Mouse (Mus musculus): ENCODE data around the gene Lemd2. TPM values are rescaled to one million over a fixed set of nuclear protein-coding genes. Genes with fewer than 3 reads are reported as not detected.

The Lemd2 gene
- total and polyA plus RNA-seq, 3 experiments, result 46.8 to 59.7 TPM; not detected in 1

DNA sequence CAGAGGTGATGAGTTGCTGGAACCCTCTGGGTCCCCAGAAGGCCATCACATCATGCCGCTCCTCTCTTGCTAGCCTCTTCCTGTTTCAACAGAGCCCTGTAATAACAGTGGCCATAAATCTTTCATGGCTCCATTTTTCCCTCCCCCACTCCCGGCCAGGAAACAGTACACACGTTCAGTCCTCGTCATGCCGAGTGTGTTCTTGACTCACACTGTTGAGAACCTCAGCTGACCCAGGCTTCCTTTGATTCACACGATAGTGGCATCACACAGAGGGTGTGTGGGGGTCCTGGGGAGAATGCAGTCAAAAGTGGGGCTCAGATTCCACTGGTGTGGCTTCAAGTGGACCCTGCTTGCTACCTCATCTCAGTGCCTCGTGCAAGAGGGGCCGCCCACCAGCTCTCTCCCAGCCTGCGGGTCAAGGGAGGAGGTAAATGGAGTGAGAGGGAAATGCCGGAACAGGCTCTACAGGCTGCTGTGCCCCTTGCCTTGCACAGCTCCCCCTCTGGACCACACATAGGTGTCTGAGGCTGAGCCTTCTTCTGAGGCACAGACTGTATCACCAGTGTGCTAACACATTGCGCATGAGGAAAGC lies 2.9 kb upstream of the Lemd2 start:
- H3K4me3 ChIP-seq (ENCODE audit: control insufficient read depth in 1 of 2, insufficient read depth in 1 of 2, low read depth in 2 of 2, low read length in 2 of 2), result no peak overlapping the region
- peaks cover 19% of the 10 kb centered on the region for H3K79me2 ChIP-seq (ENCODE audit: control insufficient read depth, insufficient read depth, low read length, poor library complexity)
- H3K27me3 ChIP-seq (ENCODE audit: control insufficient read depth in 1 of 2, insufficient read depth in 2 of 2, low read length in 2 of 2), result no peaks in the 10 kb centered on the region; a peak in 1 of 4 replicates
- DNase-seq (ENCODE audit: low read depth, low spot score), result no peak
- TF ChIP-seq NELFE (IDR thresholded peaks at IDR 0.05; ENCODE audit: low read depth, low read length), result no peak
- no peak for TF ChIP-seq POLR2AphosphoS2 (IDR thresholded peaks at IDR 0.05; ENCODE audit: low read length)
- no peak for TF ChIP-seq CHD2 (IDR thresholded peaks at IDR 0.05; ENCODE audit: low read length)
- no peak for TF ChIP-seq POLR2AphosphoS5 (IDR thresholded peaks at IDR 0.05; ENCODE audit: borderline replicate concordance, low read depth, low read length)
- no peak for TF ChIP-seq ZNF384 (IDR thresholded peaks at IDR 0.05; ENCODE audit: low read depth, low read length)
- TF ChIP-seq GATA1 (IDR thresholded peaks at IDR 0.05; ENCODE audit: low read depth, low read length), result no peak
- no peak for TF ChIP-seq UBTF (IDR thresholded peaks at IDR 0.05; ENCODE audit: borderline replicate concordance, insufficient read depth, low read depth, low read length)
- TF ChIP-seq RAD21 (IDR thresholded peaks at IDR 0.05; ENCODE audit: low read depth, low read length), result no peak
- TF ChIP-seq MEF2A (IDR thresholded peaks at IDR 0.05; ENCODE audit: extremely low read depth, insufficient replicate concordance, low read depth, low read length, poor library complexity, severe bottlenecking), result no peak
- TF ChIP-seq MAX (IDR thresholded peaks at IDR 0.05; ENCODE audit: low read length), result no peak
- TF ChIP-seq EP300 (IDR thresholded peaks at IDR 0.05; ENCODE audit: low read depth in 1 of 2, low read length in 2 of 2), result no peak
- TF ChIP-seq CHD1 (IDR thresholded peaks at IDR 0.05; ENCODE audit: low read depth, low read length), result no peak
- no peak for TF ChIP-seq GABPA (IDR thresholded peaks at IDR 0.05; ENCODE audit: low read depth, low read length)
- TF ChIP-seq MXI1 (IDR thresholded peaks at IDR 0.05; ENCODE audit: low read depth, low read length), result no peak
- TF ChIP-seq TCF12 (IDR thresholded peaks at IDR 0.05; ENCODE audit: low read depth, low read length), result no peak
- TF ChIP-seq HCFC1 (IDR thresholded peaks at IDR 0.05; ENCODE audit: low read depth, low read length), result no peak
- no peak for TF ChIP-seq SMC3 (IDR thresholded peaks at IDR 0.05; ENCODE audit: low read depth, low read length)
- TF ChIP-seq USF2 (IDR thresholded peaks at IDR 0.05; ENCODE audit: borderline replicate concordance in 1 of 2, insufficient read depth in 1 of 2, low read depth in 1 of 2, low read length in 2 of 2), result no peak
- no peak for TF ChIP-seq TAL1 (IDR thresholded peaks at IDR 0.05; ENCODE audit: low read length)
- peaks cover 3 to 11% of the 10 kb centered on the region in 2 experiments; a peak in 2 of 4 replicates for H3K4me1 ChIP-seq (ENCODE audit: control insufficient read depth in 1 of 2, insufficient read depth in 2 of 2, low read length in 2 of 2)
- H3K27ac ChIP-seq (ENCODE audit: control insufficient read depth, low read depth, low read length), result no peak overlapping the region
- H3K9ac ChIP-seq (ENCODE audit: control insufficient read depth, low read depth, low read length, poor library complexity, severe bottlenecking), result no peak overlapping the region
- H3K9me3 ChIP-seq (replicated peaks; ENCODE audit: insufficient read depth, low read length), result no peaks in the 10 kb centered on the region
- peaks cover 0 to 10% of the 10 kb centered on the region in 2 experiments; a peak in 2 of 4 replicates for H3K36me3 ChIP-seq (ENCODE audit: control insufficient read depth in 1 of 2, insufficient read depth in 2 of 2, low read length in 2 of 2)
